Mouse (Mus musculus): Measurements from ENCODE around the gene Ppm1n. TPM values are rescaled to one million over a fixed set of nuclear protein-coding genes. Genes with fewer than 3 reads are reported as not detected.

Gene Ppm1n
- polyA plus RNA-seq, 1 experiment = 0.05 TPM

Other genes with a start within 250 kb of the Ppm1n start
- gene Rsph6a, start 225.4 kb downstream of the Ppm1n start, polyA plus RNA-seq (2012; fragmentation: generic; extraction: Trizol) = 0.09 TPM
- 83.1 TPM for gene Dmwd, start 203.8 kb downstream of the Ppm1n start, polyA plus RNA-seq (2012; fragmentation: generic; extraction: Trizol)
- gene Dmpk, start 196.2 kb downstream of the Ppm1n start, polyA plus RNA-seq (2012; fragmentation: generic; extraction: Trizol) = 120 TPM
- gene Six5, start 185.5 kb downstream of the Ppm1n start, polyA plus RNA-seq (2012; fragmentation: generic; extraction: Trizol) = 1.6 TPM
- gene Gm4969, start 161.7 kb downstream of the Ppm1n start, polyA plus RNA-seq (2012; fragmentation: generic; extraction: Trizol) = not detected
- 7.4 TPM for gene Fbxo46, start 160.2 kb downstream of the Ppm1n start, polyA plus RNA-seq (2012; fragmentation: generic; extraction: Trizol)
- gene Qpctl, start 130.8 kb downstream of the Ppm1n start, polyA plus RNA-seq (2012; fragmentation: generic; extraction: Trizol) = 12.3 TPM
- 255 TPM for gene Snrpd2, start 130.3 kb downstream of the Ppm1n start, polyA plus RNA-seq (2012; fragmentation: generic; extraction: Trizol)
- 0.43 TPM for gene Gipr, start 113.9 kb downstream of the Ppm1n start, polyA plus RNA-seq (2012; fragmentation: generic; extraction: Trizol)
- gene Eml2, start 103.6 kb downstream of the Ppm1n start, polyA plus RNA-seq (2012; fragmentation: generic; extraction: Trizol) = 16.4 TPM
- 0.05 TPM for gene Gpr4, start 67.5 kb downstream of the Ppm1n start, polyA plus RNA-seq (2012; fragmentation: generic; extraction: Trizol)
- 27.5 TPM for gene Opa3, start 51.7 kb downstream of the Ppm1n start, polyA plus RNA-seq (2012; fragmentation: generic; extraction: Trizol)
- gene Vasp, start 8.2 kb downstream of the Ppm1n start, polyA plus RNA-seq (2012; fragmentation: generic; extraction: Trizol) = 145 TPM
- gene Rtn2, start 2.6 kb upstream of the Ppm1n start, polyA plus RNA-seq (2012; fragmentation: generic; extraction: Trizol) = 107 TPM
- 1.4 TPM for gene Fosb, start 30.0 kb upstream of the Ppm1n start, polyA plus RNA-seq (2012; fragmentation: generic; extraction: Trizol)
- gene Ercc1, start 64.7 kb upstream of the Ppm1n start, polyA plus RNA-seq (2012; fragmentation: generic; extraction: Trizol) = 151 TPM
- 25.6 TPM for gene Cd3eap, start 79.4 kb upstream of the Ppm1n start, polyA plus RNA-seq (2012; fragmentation: generic; extraction: Trizol)
- gene Ppp1r13l, start 79.7 kb upstream of the Ppm1n start, polyA plus RNA-seq (2012; fragmentation: generic; extraction: Trizol) = 21.5 TPM
- gene Ercc2, start 101.9 kb upstream of the Ppm1n start, polyA plus RNA-seq (2012; fragmentation: generic; extraction: Trizol) = 9.7 TPM
- gene Klc3, start 124.0 kb upstream of the Ppm1n start, polyA plus RNA-seq (2012; fragmentation: generic; extraction: Trizol) = 4.3 TPM
- 1.9 TPM for gene Ckm, start 124.7 kb upstream of the Ppm1n start, polyA plus RNA-seq (2012; fragmentation: generic; extraction: Trizol)
- 12.9 TPM for gene Mark4, start 178.8 kb upstream of the Ppm1n start, polyA plus RNA-seq (2012; fragmentation: generic; extraction: Trizol)
- gene Exoc3l2, start 183.3 kb upstream of the Ppm1n start, polyA plus RNA-seq (2012; fragmentation: generic; extraction: Trizol) = 0.01 TPM
- 4.8 TPM for gene Bloc1s3, start 228.3 kb upstream of the Ppm1n start, polyA plus RNA-seq (2012; fragmentation: generic; extraction: Trizol)
- gene Trappc6a, start 228.3 kb upstream of the Ppm1n start, polyA plus RNA-seq (2012; fragmentation: generic; extraction: Trizol) = 23.2 TPM
- 0.11 TPM for gene Nkpd1, start 237.8 kb upstream of the Ppm1n start, polyA plus RNA-seq (2012; fragmentation: generic; extraction: Trizol)

Data from C2C12 (cell line).